In genomic region chr11:117781199-117781821, GRCm38 (mm10) we compare ENCODE assay signal across 8 mouse cellular contexts. TPM values are rescaled to one million over a fixed set of nuclear protein-coding genes. Genes with fewer than 3 reads are reported as not detected.
A peak's percentile ranks its signal among the peaks of the same experiment; 100 is the strongest.
DNase-seq lines count a peak whose midpoint lies in the region; ATAC-seq and TF ChIP-seq lines count a peak whose summit lies in the region.

No protein-coding gene starts in this region.

- no peak overlapping the region for H3K9ac ChIP-seq in embryonic facial prominence, embryonic 15.5 days

- no peaks in the 10 kb centered on the region for H3K27me3 ChIP-seq in embryonic facial prominence, embryonic 15.5 days
- H3K27me3 ChIP-seq in testis, adult 2 months (ENCODE audit: control insufficient read depth, insufficient read depth, low read length): no peaks in the 10 kb centered on the region

- peak overlapping the region; percentile 54 for H3K4me3 ChIP-seq in embryonic facial prominence, embryonic 15.5 days (replicated peaks)
- H3K4me3 ChIP-seq in testis, adult 2 months (ENCODE audit: control insufficient read depth, low read depth, low read length): peak overlapping the region; percentile 2

- no peak for ATAC-seq in embryonic facial prominence, embryonic 15.5 days (ENCODE audit: insufficient number of reproducible peaks, low FRiP score, low TSS enrichment, low read depth)
- no peak for ATAC-seq in cerebellum, adult (ENCODE audit: insufficient number of reproducible peaks, low FRiP score, low TSS enrichment)

- TF ChIP-seq POLR2A in testis, adult 2 months (IDR thresholded peaks at IDR 0.05; ENCODE audit: control insufficient read depth, low read depth, low read length): no peak

- peaks cover 49% of the 10 kb centered on the region for H3K4me1 ChIP-seq in embryonic facial prominence, embryonic 15.5 days
- peaks cover 29% of the 10 kb centered on the region for H3K4me1 ChIP-seq in testis, adult 2 months (ENCODE audit: control insufficient read depth, insufficient read depth, low read length)

- peak overlapping the region; percentile 93 for H3K27ac ChIP-seq in embryonic facial prominence, embryonic 15.5 days (replicated peaks)
- peak overlapping the region; percentile 49; the same call in 1 of the 2 replicates for H3K27ac ChIP-seq in testis, adult 2 months (ENCODE audit: control insufficient read depth, insufficient read depth, low read depth, low read length)

- H3K36me3 ChIP-seq in embryonic facial prominence, embryonic 15.5 days: peaks cover 2% of the 10 kb centered on the region; the same call in 1 of the 2 replicates
- H3K36me3 ChIP-seq in testis, adult 2 months (ENCODE audit: control insufficient read depth, insufficient read depth, low read length): no peaks in the 10 kb centered on the region

- intact Hi-C loops in heart, postnatal 14 days (cut with DNase I): no loop called here

- peak; percentile 64 for DNase-seq in ovary, postnatal 36 days (ENCODE audit: low spot score)
- DNase-seq in ovary, postnatal 14 days (ENCODE audit: low spot score): no peak
- DNase-seq in heart, postnatal 14 days: peak; percentile 71 to 73
- DNase-seq in large intestine, adult 2 months (ENCODE audit: low read depth, low spot score): peak; percentile 77
- peak; percentile 14 for DNase-seq in mesoderm, embryonic 11.5 days (ENCODE audit: low read depth, low spot score)

- no peak for TF ChIP-seq CTCF in testis, adult 2 months (IDR thresholded peaks at IDR 0.05; ENCODE audit: control insufficient read depth, insufficient read depth, insufficient replicate concordance, low read depth, low read length)

- peak overlapping the region; percentile 97 for H3K4me2 ChIP-seq in embryonic facial prominence, embryonic 15.5 days (replicated peaks)

- H3K9me3 ChIP-seq in embryonic facial prominence, embryonic 15.5 days (replicated peaks): no peaks in the 10 kb centered on the region

- WGBS in embryonic facial prominence, embryonic 15.5 days: 18% methylated on average over 18 of the region's 18 CpGs
- 8% methylated on average over 18 of the region's 18 CpGs for WGBS in large intestine, adult 2 months

RNA-seq across cellular contexts. Expression of gene Tmc8, which starts 0.6 kb away (rescaled TPM):
- polyA plus RNA-seq in embryonic facial prominence, embryonic 15.5 days (2015; fragmentation: Nextera tagmentation; extraction: Ambion mirVana): 0.94 and 1.1 TPM in 2 replicates
- 1 to 10 TPM; 5.0 to 7.3 TPM for total RNA-seq in heart, postnatal 14 days (2021)
- polyA plus RNA-seq in large intestine, adult 2 months (2012; rRNA removed): 25.5 and 33.4 TPM in 2 replicates
- 1.2 TPM in 2 replicates for polyA plus RNA-seq in testis, adult 2 months (2012; rRNA removed)

RNA-seq across cellular contexts. Expression of gene Tmc6, which starts 0.7 kb away (rescaled TPM):
- polyA plus RNA-seq in embryonic facial prominence, embryonic 15.5 days (2015; fragmentation: Nextera tagmentation; extraction: Ambion mirVana): 23.2 and 25.3 TPM in 2 replicates
- total RNA-seq in heart, postnatal 14 days (2021): 10 to 100 TPM; 27.0 to 30.2 TPM
- polyA plus RNA-seq in large intestine, adult 2 months (2012; rRNA removed): 66.3 and 76.5 TPM in 2 replicates
- 9.7 and 10.1 TPM in 2 replicates for polyA plus RNA-seq in testis, adult 2 months (2012; rRNA removed)

RNA-seq across cellular contexts. Expression of gene 6030468B19Rik, which starts 16.1 kb away (rescaled TPM):
- 0.25 TPM in 1 of 2 replicates, not detected in the other for polyA plus RNA-seq in embryonic facial prominence, embryonic 15.5 days (2015; fragmentation: Nextera tagmentation; extraction: Ambion mirVana)
- not detected for total RNA-seq in heart, postnatal 14 days (2021)
- polyA plus RNA-seq in large intestine, adult 2 months (2012; rRNA removed): 0.40 and 0.41 TPM in 2 replicates
- not detected in 2 replicates for polyA plus RNA-seq in testis, adult 2 months (2012; rRNA removed)

RNA-seq across cellular contexts. Expression of gene Gm20708, which starts 28.2 kb away (rescaled TPM):
- 0.60 and 0.76 TPM in 2 replicates for polyA plus RNA-seq in embryonic facial prominence, embryonic 15.5 days (2015; fragmentation: Nextera tagmentation; extraction: Ambion mirVana)
- 1 to 10 TPM in 1 of 2 experiments, under 1 TPM in 1; 0.98 to 2.3 TPM for total RNA-seq in heart, postnatal 14 days (2021)
- polyA plus RNA-seq in large intestine, adult 2 months (2012; rRNA removed): not detected in 2 replicates
- polyA plus RNA-seq in testis, adult 2 months (2012; rRNA removed): 1.0 TPM in 1 of 2 replicates, not detected in the other

RNA-seq across cellular contexts. Expression of gene Syngr2, which starts 28.2 kb away (rescaled TPM):
- 76.1 and 79.6 TPM in 2 replicates for polyA plus RNA-seq in embryonic facial prominence, embryonic 15.5 days (2015; fragmentation: Nextera tagmentation; extraction: Ambion mirVana)
- 100 to 1,000 TPM; 108 to 109 TPM for total RNA-seq in heart, postnatal 14 days (2021)
- 317 and 353 TPM in 2 replicates for polyA plus RNA-seq in large intestine, adult 2 months (2012; rRNA removed)
- polyA plus RNA-seq in testis, adult 2 months (2012; rRNA removed): 21.3 and 32.5 TPM in 2 replicates

Comparison
In these comparisons a context has a peak if more than half of its experiments do, and no peak if none do; other contexts are left out.
1. RNA of gene Tmc8, which starts 0.6 kb away (polyA plus RNA-seq): 25.5 to 33.4 TPM in large intestine, adult 2 months; 1.2 TPM in testis, adult 2 months and 0.94 to 1.1 TPM in embryonic facial prominence, embryonic 15.5 days; every median in the first group is over 10 times any median in the second.